Mouse (Mus musculus) embryonic facial prominence, embryonic 14.5 days (tissue): ENCODE measurements at regions not wholly inside any gene's neighbourhood (a gene's known extent, or its start where the extent isn't known, plus 50 kb on each side); places are given as distances from the start of the nearest gene placed in this dataset.

Experiments
- ATAC-seq: fragments of 200-750 bp; cut with Nextera tagmentation; 2 replicates; pipeline ENCODE4 v1.8.0; 2017; ENCODE audit warnings: low read depth, moderate number of reproducible peaks, moderate TSS enrichment
- DNase-seq: peaks from one replicate; pipeline ENCODE4 v3.0.0-alpha.2; 2015; ENCODE audit warnings: low spot score
- H3K27ac ChIP-seq: fragments of 300-500 bp; sonication (generic); replicated peaks from 2 replicates; pipeline ENCODE4 v1.5.1; 2014; ENCODE audit warnings: low read depth, mild to moderate bottlenecking, low read length, moderate library complexity
- H3K27me3 ChIP-seq: fragments of 300-500 bp; sonication (generic); replicated peaks from 2 replicates; pipeline ENCODE4 v1.6.1; 2014; ENCODE audit warnings: low read length; ENCODE audit not compliant: control insufficient read depth, insufficient read depth
- H3K36me3 ChIP-seq: fragments of 300-500 bp; sonication (generic); 2 replicates; pipeline ENCODE4 v1.6.1; 2014; ENCODE audit warnings: low read length, mixed read lengths; ENCODE audit not compliant: control insufficient read depth, insufficient read depth
- H3K4me1 ChIP-seq: fragments of 300-500 bp; sonication (generic); 2 replicates; pipeline ENCODE4 v1.6.1; 2014; ENCODE audit warnings: antibody characterized with exemption, low read length; ENCODE audit not compliant: control insufficient read depth, insufficient read depth
- H3K4me2 ChIP-seq: fragments of 300-500 bp; sonication (generic); 2 replicates; pipeline ENCODE4 v1.6.1; 2014; ENCODE audit warnings: low read depth, mild to moderate bottlenecking, low read length, moderate library complexity, mixed read lengths
- H3K4me3 ChIP-seq: fragments of 300-500 bp; sonication (generic); 2 replicates; pipeline ENCODE4 v1.5.1; 2014; ENCODE audit warnings: low read depth, mild to moderate bottlenecking, low read length
- H3K9ac ChIP-seq: fragments of 300-500 bp; sonication (generic); 2 replicates; pipeline ENCODE4 v1.6.1; 2014; ENCODE audit warnings: low read depth, mild to moderate bottlenecking, low read length, moderate library complexity, mixed read lengths
- H3K9me3 ChIP-seq: fragments of 300-500 bp; sonication (generic); 2 replicates; pipeline ENCODE4 v1.6.1; 2016; ENCODE audit warnings: low read length; ENCODE audit not compliant: control insufficient read depth
- WGBS: fragments of 180-500 bp; shearing (Covaris S2); extraction: QIAGEN DNeasy Blood & Tissue Kit; methylation state at CpG from one replicate; pipeline ENCODE4 v1.1.7; 2014; 5-methylcytosine and 5-hydroxymethylcytosine counted together

- DNase-seq (no peak), ATAC-seq (no peak)
- WGBS: 57% methylated on average over 2 of the region's 2 CpGs
- Histone ChIP-seq H3K27me3 (no peaks in the 10 kb centered on the region), H3K4me3 (no peak overlapping the region), H3K9me3 (no peaks in the 10 kb centered on the region), H3K27ac (no peak overlapping the region), H3K36me3 (no peaks in the 10 kb centered on the region), H3K4me1 (no peaks in the 10 kb centered on the region), H3K9ac (no peak overlapping the region), H3K4me2 (no peak overlapping the region)
Observed at GRCm38 (mm10) chr9:17454397-17454796, 837.5 kb upstream of the Chordc1 start.

GRCm38 (mm10) chr9:17466379-17466778, 825.5 kb upstream of the Chordc1 start:
- Histone ChIP-seq H3K27me3 (no peaks in the 10 kb centered on the region), H3K4me1 (no peaks in the 10 kb centered on the region), H3K9me3 (no peaks in the 10 kb centered on the region), H3K9ac (no peak overlapping the region), H3K4me3 (no peak overlapping the region), H3K4me2 (no peak overlapping the region), H3K36me3 (no peaks in the 10 kb centered on the region), H3K27ac (no peak overlapping the region)
- WGBS: 69% methylated on average over 2 of the region's 2 CpGs
- ATAC-seq (no peak), DNase-seq (peak; percentile 11)

- 80% methylated on average over 3 of the region's 3 CpGs for WGBS
- Histone ChIP-seq H3K9me3 (no peaks in the 10 kb centered on the region), H3K4me2 (no peak overlapping the region), H3K27me3 (no peaks in the 10 kb centered on the region), H3K4me1 (no peaks in the 10 kb centered on the region), H3K27ac (no peak overlapping the region), H3K4me3 (no peak overlapping the region), H3K36me3 (no peaks in the 10 kb centered on the region), H3K9ac (no peak overlapping the region)
- ATAC-seq: no peak
- no peak for DNase-seq
Observed at GRCm38 (mm10) chr9:17484701-17485422, 807.1 kb upstream of the Chordc1 start.

- Histone ChIP-seq H3K4me2 (no peak overlapping the region), H3K36me3 (no peaks in the 10 kb centered on the region), H3K9ac (no peak overlapping the region), H3K4me3 (no peak overlapping the region), H3K27ac (no peak overlapping the region), H3K9me3 (no peaks in the 10 kb centered on the region), H3K4me1 (no peaks in the 10 kb centered on the region), H3K27me3 (no peaks in the 10 kb centered on the region)
- peak; percentile 14 for DNase-seq
- ATAC-seq: no peak
- WGBS: 61% methylated on average over 7 of the region's 7 CpGs
Observed at GRCm38 (mm10) chr9:17500161-17500756, 791.7 kb upstream of the Chordc1 start.

GRCm38 (mm10) chr9:17508744-17509143, 783.2 kb upstream of the Chordc1 start:
- Histone ChIP-seq H3K27ac (no peak overlapping the region), H3K27me3 (no peaks in the 10 kb centered on the region), H3K4me2 (no peak overlapping the region), H3K9ac (no peak overlapping the region), H3K9me3 (no peaks in the 10 kb centered on the region), H3K36me3 (no peaks in the 10 kb centered on the region), H3K4me1 (no peaks in the 10 kb centered on the region), H3K4me3 (no peak overlapping the region)
- 62% methylated on average over 5 of the region's 5 CpGs for WGBS
- ATAC-seq (no peak), DNase-seq (peak; percentile 3)

- H3K9ac ChIP-seq: no peak overlapping the region
- no peaks in the 10 kb centered on the region for H3K36me3 ChIP-seq
- H3K9me3 ChIP-seq: no peaks in the 10 kb centered on the region
- no peak for ATAC-seq
- no peak overlapping the region for H3K4me3 ChIP-seq
- no peak overlapping the region for H3K27ac ChIP-seq
- H3K4me2 ChIP-seq: no peak overlapping the region
- H3K4me1 ChIP-seq: no peaks in the 10 kb centered on the region
- 100% methylated on average over 1 of the region's 1 CpGs for WGBS
- no peak for DNase-seq
- no peaks in the 10 kb centered on the region for H3K27me3 ChIP-seq
Observed at GRCm38 (mm10) chr9:17556186-17556585, 735.7 kb upstream of the Chordc1 start.

- ATAC-seq (no peak), DNase-seq (no peak)
- H3K4me2 ChIP-seq: no peak overlapping the region
- H3K9me3 ChIP-seq: no peaks in the 10 kb centered on the region
- no peak overlapping the region for H3K4me3 ChIP-seq
- no peak overlapping the region for H3K9ac ChIP-seq
- no peaks in the 10 kb centered on the region for H3K4me1 ChIP-seq
- WGBS: 84% methylated on average over 5 of the region's 5 CpGs
- no peaks in the 10 kb centered on the region for H3K36me3 ChIP-seq
- H3K27me3 ChIP-seq: no peaks in the 10 kb centered on the region
- no peak overlapping the region for H3K27ac ChIP-seq
Observed at GRCm38 (mm10) chr9:17557611-17558370, 734.1 kb upstream of the Chordc1 start.

- WGBS: 72% methylated on average over 3 of the region's 3 CpGs
- Histone ChIP-seq H3K9me3 (no peaks in the 10 kb centered on the region), H3K4me1 (no peaks in the 10 kb centered on the region), H3K4me3 (no peak overlapping the region), H3K4me2 (no peak overlapping the region), H3K36me3 (no peaks in the 10 kb centered on the region), H3K27me3 (no peaks in the 10 kb centered on the region), H3K9ac (no peak overlapping the region), H3K27ac (no peak overlapping the region)
- ATAC-seq (no peak), DNase-seq (no peak)
Observed at GRCm38 (mm10) chr9:17567784-17568518, 724.0 kb upstream of the Chordc1 start.
